In the genomic region with DNA sequence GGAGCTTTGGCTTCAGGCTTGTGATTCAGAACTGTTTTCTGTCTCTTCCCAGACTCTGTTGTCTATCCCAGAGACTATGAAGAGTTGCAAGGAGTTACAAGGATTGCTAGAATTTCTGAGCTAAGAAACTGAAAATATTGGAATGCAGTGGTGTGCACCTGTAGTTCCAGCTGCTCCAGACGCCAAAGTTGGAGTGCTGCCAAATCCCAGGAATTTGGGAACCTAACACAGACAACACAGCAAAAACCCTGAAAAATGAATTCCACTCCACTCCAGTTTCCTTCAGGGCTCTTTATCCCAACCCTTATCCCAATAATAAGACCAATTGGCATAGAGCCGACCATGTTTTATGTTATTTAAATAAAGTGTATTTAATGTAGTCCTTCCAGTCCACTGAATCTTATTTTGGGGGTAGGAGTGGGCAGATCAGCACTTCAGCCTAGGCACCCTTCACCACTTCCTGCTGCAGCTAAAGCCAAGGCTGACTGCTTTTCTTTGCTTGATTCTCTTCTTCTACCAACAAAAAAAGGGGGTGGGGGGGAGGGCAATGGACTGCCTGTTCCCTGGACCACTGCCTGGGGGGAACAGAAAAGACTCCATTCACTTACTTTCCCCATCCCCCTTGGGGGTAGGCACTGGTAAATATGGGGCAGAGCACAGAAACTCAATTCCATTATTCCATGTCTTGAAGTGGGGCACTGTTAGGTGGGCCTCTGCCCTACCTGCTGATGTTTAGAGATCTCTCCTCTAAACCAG, we compare ENCODE assay signal across 8 mouse cellular contexts. TPM values are rescaled to one million over a fixed set of nuclear protein-coding genes. Genes with fewer than 3 reads are reported as not detected.
DNase-seq lines count a peak whose midpoint lies in the region; ATAC-seq and TF ChIP-seq lines count a peak whose summit lies in the region.

No protein-coding gene starts in this region.

- TF ChIP-seq EP300 in heart, adult 2 months (IDR thresholded peaks at IDR 0.05; ENCODE audit: insufficient read depth, low read depth, low read length), result no peak

- H3K9ac ChIP-seq in heart, embryonic 15.5 days, result no peak overlapping the region
- H3K9ac ChIP-seq in heart, adult 2 months (ENCODE audit: low read depth, low read length), result no peak overlapping the region
- H3K9ac ChIP-seq in neural tube, embryonic 11.5 days (ENCODE audit: low read length), result no peak overlapping the region
- H3K9ac ChIP-seq in stomach, embryonic 16.5 days (ENCODE audit: low read length), result no peak overlapping the region

- intact Hi-C loops in heart, adult 2 months (cut with DNase I), result no loop called here

- no peaks in the 10 kb centered on the region for H3K9me3 ChIP-seq in heart, embryonic 15.5 days (replicated peaks)
- no peaks in the 10 kb centered on the region for H3K9me3 ChIP-seq in neural tube, embryonic 11.5 days (ENCODE audit: control insufficient read depth, low read length)
- H3K9me3 ChIP-seq in limb, embryonic 10.5 days (replicated peaks), result no peaks in the 10 kb centered on the region
- H3K9me3 ChIP-seq in stomach, embryonic 16.5 days (replicated peaks; ENCODE audit: control insufficient read depth, low read length), result no peaks in the 10 kb centered on the region

- WGBS in heart, embryonic 15.5 days, result 55% methylated on average over 2 of the region's 2 CpGs
- 47% methylated on average over 2 of the region's 2 CpGs for WGBS in heart, adult 2 months
- WGBS in neural tube, embryonic 11.5 days, result 79% methylated on average over 2 of the region's 2 CpGs
- 92% methylated on average over 2 of the region's 2 CpGs for WGBS in limb, embryonic 10.5 days
- 38% methylated on average over 2 of the region's 2 CpGs for WGBS in stomach, embryonic 16.5 days

- no peak for TF ChIP-seq POLR2A in heart, adult 2 months (IDR thresholded peaks at IDR 0.05; ENCODE audit: insufficient read depth, low read depth, low read length)

- H3K27ac ChIP-seq in heart, embryonic 15.5 days, result peak overlapping the region; percentile 67
- no peak overlapping the region for H3K27ac ChIP-seq in heart, adult 2 months
- peak overlapping the region; percentile 4; the same call in 1 of the 2 replicates for H3K27ac ChIP-seq in neural tube, embryonic 11.5 days (ENCODE audit: low read depth, low read length)
- H3K27ac ChIP-seq in limb, embryonic 10.5 days, result no peak overlapping the region; the same call in 1 of the 2 replicates
- H3K27ac ChIP-seq in stomach, embryonic 16.5 days (ENCODE audit: low read length), result peak overlapping the region; percentile 74

- H3K4me1 ChIP-seq in heart, embryonic 15.5 days (replicated peaks), result peaks cover 27% of the 10 kb centered on the region
- H3K4me1 ChIP-seq in heart, adult 2 months (ENCODE audit: control insufficient read depth, insufficient read depth, low read length), result 0 out of 2 replicates have a peak, but pooled peaks cover 3% of the 10 kb centered on the region
- peaks cover 5% of the 10 kb centered on the region; the same call in 1 of the 2 replicates for H3K4me1 ChIP-seq in neural tube, embryonic 11.5 days (ENCODE audit: control insufficient read depth, insufficient read depth, low read length)
- H3K4me1 ChIP-seq in limb, embryonic 10.5 days, result peaks cover 16% of the 10 kb centered on the region
- H3K4me1 ChIP-seq in stomach, embryonic 16.5 days (ENCODE audit: control insufficient read depth, insufficient read depth, low read length), result peaks cover 13% of the 10 kb centered on the region; the same call in 1 of the 2 replicates

- ATAC-seq in heart, embryonic 15.5 days (replicated peaks; ENCODE audit: insufficient number of reproducible peaks, insufficient read depth, low FRiP score, low read depth), result no peak
- no peak for ATAC-seq in neural tube, embryonic 11.5 days (ENCODE audit: insufficient read depth, low FRiP score, low TSS enrichment)
- no peak for ATAC-seq in stomach, embryonic 16.5 days (ENCODE audit: insufficient read depth, low FRiP score)

- H3K36me3 ChIP-seq in heart, embryonic 15.5 days, result peaks cover 46% of the 10 kb centered on the region
- H3K36me3 ChIP-seq in heart, adult 2 months (ENCODE audit: control insufficient read depth, insufficient read depth, low read length), result no peaks in the 10 kb centered on the region
- peaks cover 19% of the 10 kb centered on the region for H3K36me3 ChIP-seq in neural tube, embryonic 11.5 days (ENCODE audit: control insufficient read depth, insufficient read depth, low read length)
- peaks cover 88% of the 10 kb centered on the region for H3K36me3 ChIP-seq in limb, embryonic 10.5 days
- H3K36me3 ChIP-seq in stomach, embryonic 16.5 days (ENCODE audit: control insufficient read depth, insufficient read depth, low read length), result peaks cover 15% of the 10 kb centered on the region; the same call in 1 of the 2 replicates

- H3K4me2 ChIP-seq in heart, embryonic 15.5 days, result peak overlapping the region; percentile 59
- 0 out of 2 replicates have a peak overlapping the region, but pooled peaks have one; percentile 9 for H3K4me2 ChIP-seq in neural tube, embryonic 11.5 days (ENCODE audit: low read depth)
- peak overlapping the region; percentile 43; the same call in 1 of the 2 replicates for H3K4me2 ChIP-seq in stomach, embryonic 16.5 days (ENCODE audit: low read depth, low read length)

- peak overlapping the region; percentile 37; the same call in 1 of the 2 replicates for H3K4me3 ChIP-seq in heart, embryonic 15.5 days
- no peak overlapping the region for H3K4me3 ChIP-seq in heart, adult 2 months
- no peak overlapping the region for H3K4me3 ChIP-seq in neural tube, embryonic 11.5 days (ENCODE audit: low read depth, low read length)
- peak overlapping the region; percentile 19 for H3K4me3 ChIP-seq in limb, embryonic 10.5 days
- H3K4me3 ChIP-seq in stomach, embryonic 16.5 days (replicated peaks; ENCODE audit: low read length), result no peak overlapping the region

- no peak for TF ChIP-seq CTCF in heart, adult 2 months (IDR thresholded peaks at IDR 0.05)

- DNase-seq in heart, adult 2 months, result no peak
- no peak for DNase-seq in neural tube, embryonic 11.5 days (ENCODE audit: low spot score)
- DNase-seq in neural tube, embryonic 10.5 days (ENCODE audit: extremely low spot score, low spot score), result no peak
- no peak for DNase-seq in limb, embryonic 10.5 days (ENCODE audit: low spot score)
- DNase-seq in spleen, postnatal 36 days (ENCODE audit: low spot score in 2 of 2), result no peak
- no peak for DNase-seq in spleen, postnatal 4 days (ENCODE audit: low spot score in 2 of 2)

- H3K79me2 ChIP-seq in heart, adult 2 months (replicated peaks; ENCODE audit: control insufficient read depth, insufficient read depth, low read length), result no peaks in the 10 kb centered on the region

- H3K27me3 ChIP-seq in heart, embryonic 15.5 days, result no peaks in the 10 kb centered on the region
- H3K27me3 ChIP-seq in heart, adult 2 months (ENCODE audit: control insufficient read depth, insufficient read depth, low read length), result no peaks in the 10 kb centered on the region
- no peaks in the 10 kb centered on the region for H3K27me3 ChIP-seq in neural tube, embryonic 11.5 days (ENCODE audit: control insufficient read depth, insufficient read depth, low read length)
- no peaks in the 10 kb centered on the region for H3K27me3 ChIP-seq in limb, embryonic 10.5 days (ENCODE audit: low read depth, poor library complexity, severe bottlenecking)
- H3K27me3 ChIP-seq in stomach, embryonic 16.5 days (ENCODE audit: control insufficient read depth, insufficient read depth, low read length), result no peaks in the 10 kb centered on the region

RNA-seq across cellular contexts. Expression of a gene that starts 0.5 kb away (rescaled TPM):
- polyA plus RNA-seq in heart, embryonic 15.5 days (2015; fragmentation: Nextera tagmentation; extraction: Ambion mirVana), result 20.6 and 28.6 TPM in 2 replicates
- under 1 TPM; 0.73 to 0.80 TPM for total RNA-seq in heart, adult 2 months (2021)
- polyA plus RNA-seq in heart, adult 2 months (2012; rRNA removed), result 0.45 and 0.56 TPM in 2 replicates
- 3.0 and 4.0 TPM in 2 replicates for polyA plus RNA-seq in neural tube, embryonic 11.5 days (2014; fragmentation: Nextera tagmentation; extraction: Ambion mirVana)
- polyA plus RNA-seq in limb, embryonic 10.5 days (2016; fragmentation: Nextera tagmentation; extraction: Ambion mirVana), result 2.0 and 4.3 TPM in 2 replicates
- 25.6 and 37.3 TPM in 2 replicates for polyA plus RNA-seq in stomach, embryonic 16.5 days (2015; fragmentation: Nextera tagmentation; extraction: Ambion mirVana)

RNA-seq across cellular contexts. Expression of a gene that starts 6.0 kb away (rescaled TPM):
- polyA plus RNA-seq in heart, embryonic 15.5 days (2015; fragmentation: Nextera tagmentation; extraction: Ambion mirVana), result 46.1 and 62.4 TPM in 2 replicates
- 10 to 100 TPM; 20.7 to 25.4 TPM for total RNA-seq in heart, adult 2 months (2021)
- 39.7 and 47.1 TPM in 2 replicates for polyA plus RNA-seq in heart, adult 2 months (2012; rRNA removed)
- polyA plus RNA-seq in neural tube, embryonic 11.5 days (2014; fragmentation: Nextera tagmentation; extraction: Ambion mirVana), result 65.5 and 72.3 TPM in 2 replicates
- polyA plus RNA-seq in limb, embryonic 10.5 days (2016; fragmentation: Nextera tagmentation; extraction: Ambion mirVana), result 80.3 and 83.6 TPM in 2 replicates
- polyA plus RNA-seq in stomach, embryonic 16.5 days (2015; fragmentation: Nextera tagmentation; extraction: Ambion mirVana), result 67.4 and 80.9 TPM in 2 replicates

RNA-seq across cellular contexts. Expression of a gene that starts 20.9 kb away (rescaled TPM):
- 21.6 and 30.9 TPM in 2 replicates for polyA plus RNA-seq in heart, embryonic 15.5 days (2015; fragmentation: Nextera tagmentation; extraction: Ambion mirVana)
- total RNA-seq in heart, adult 2 months (2021), result under 1 TPM; 0.27 to 0.42 TPM
- 0.64 and 0.94 TPM in 2 replicates for polyA plus RNA-seq in heart, adult 2 months (2012; rRNA removed)
- polyA plus RNA-seq in neural tube, embryonic 11.5 days (2014; fragmentation: Nextera tagmentation; extraction: Ambion mirVana), result 48.0 and 52.7 TPM in 2 replicates
- 72.8 and 84.8 TPM in 2 replicates for polyA plus RNA-seq in limb, embryonic 10.5 days (2016; fragmentation: Nextera tagmentation; extraction: Ambion mirVana)
- 28.9 and 30.7 TPM in 2 replicates for polyA plus RNA-seq in stomach, embryonic 16.5 days (2015; fragmentation: Nextera tagmentation; extraction: Ambion mirVana)

RNA-seq across cellular contexts. Expression of a gene that starts 21.0 kb away (rescaled TPM):
- polyA plus RNA-seq in heart, embryonic 15.5 days (2015; fragmentation: Nextera tagmentation; extraction: Ambion mirVana), result 31.0 and 43.3 TPM in 2 replicates
- total RNA-seq in heart, adult 2 months (2021), result 1 to 10 TPM; 4.6 to 4.9 TPM
- 16.8 and 17.8 TPM in 2 replicates for polyA plus RNA-seq in heart, adult 2 months (2012; rRNA removed)
- polyA plus RNA-seq in neural tube, embryonic 11.5 days (2014; fragmentation: Nextera tagmentation; extraction: Ambion mirVana), result 69.3 and 74.6 TPM in 2 replicates
- polyA plus RNA-seq in limb, embryonic 10.5 days (2016; fragmentation: Nextera tagmentation; extraction: Ambion mirVana), result 77.9 and 83.0 TPM in 2 replicates
- polyA plus RNA-seq in stomach, embryonic 16.5 days (2015; fragmentation: Nextera tagmentation; extraction: Ambion mirVana), result 24.3 and 27.5 TPM in 2 replicates

RNA-seq across cellular contexts. Expression of a gene that starts 31.6 kb away (rescaled TPM):
- polyA plus RNA-seq in heart, embryonic 15.5 days (2015; fragmentation: Nextera tagmentation; extraction: Ambion mirVana), result 0.23 and 0.38 TPM in 2 replicates
- under 1 TPM; 0.65 to 0.75 TPM for total RNA-seq in heart, adult 2 months (2021)
- 0.37 and 0.88 TPM in 2 replicates for polyA plus RNA-seq in heart, adult 2 months (2012; rRNA removed)
- polyA plus RNA-seq in neural tube, embryonic 11.5 days (2014; fragmentation: Nextera tagmentation; extraction: Ambion mirVana), result 0.17 TPM in 1 of 2 replicates, not detected in the other
- 0.31 TPM in 2 replicates for polyA plus RNA-seq in limb, embryonic 10.5 days (2016; fragmentation: Nextera tagmentation; extraction: Ambion mirVana)
- 0.17 and 0.54 TPM in 2 replicates for polyA plus RNA-seq in stomach, embryonic 16.5 days (2015; fragmentation: Nextera tagmentation; extraction: Ambion mirVana)

Comparison
In these comparisons a context has a peak if more than half of its experiments do, and no peak if none do; other contexts are left out.
1. H3K27ac ChIP-seq: peak in heart, embryonic 15.5 days (single experiment), neural tube, embryonic 11.5 days (single experiment) and stomach, embryonic 16.5 days (single experiment); none in heart, adult 2 months (single experiment) and limb, embryonic 10.5 days (single experiment).
2. H3K4me3 ChIP-seq: peak in heart, embryonic 15.5 days (single experiment) and limb, embryonic 10.5 days (single experiment); none in heart, adult 2 months (single experiment), neural tube, embryonic 11.5 days (single experiment) and stomach, embryonic 16.5 days (single experiment).
3. RNA of a gene that starts 20.9 kb away (polyA plus RNA-seq): 72.8 to 84.8 TPM in limb, embryonic 10.5 days, 48.0 to 52.7 TPM in neural tube, embryonic 11.5 days, 28.9 to 30.7 TPM in stomach, embryonic 16.5 days and 21.6 to 30.9 TPM in heart, embryonic 15.5 days; 0.64 to 0.94 TPM in heart, adult 2 months; every median in the first group is over 10 times any median in the second.
4. H3K4me2 ChIP-seq: peak in every context shown above with its lines; median percentile 59 in heart, embryonic 15.5 days; 43 in stomach, embryonic 16.5 days; 9 in neural tube, embryonic 11.5 days.